Mouse (Mus musculus) olfactory bulb, adult 2 months (tissue): Measurements from ENCODE around the gene Frmd4b.

Experiments
- CTCF ChIP-seq: fragments of 200-500 bp; IDR thresholded peaks from 2 replicates; pipeline ENCODE4 v1.5.1; 2012; ENCODE audit warnings: low read depth, mild to moderate bottlenecking, low read length, moderate library complexity; ENCODE audit not compliant: insufficient read depth
- POLR2A ChIP-seq: fragments of 200-500 bp; IDR thresholded peaks from 2 replicates; pipeline ENCODE4 v1.6.1; 2012; ENCODE audit warnings: mild to moderate bottlenecking, low read depth, low read length, moderate library complexity; ENCODE audit not compliant: insufficient read depth

DNA sequence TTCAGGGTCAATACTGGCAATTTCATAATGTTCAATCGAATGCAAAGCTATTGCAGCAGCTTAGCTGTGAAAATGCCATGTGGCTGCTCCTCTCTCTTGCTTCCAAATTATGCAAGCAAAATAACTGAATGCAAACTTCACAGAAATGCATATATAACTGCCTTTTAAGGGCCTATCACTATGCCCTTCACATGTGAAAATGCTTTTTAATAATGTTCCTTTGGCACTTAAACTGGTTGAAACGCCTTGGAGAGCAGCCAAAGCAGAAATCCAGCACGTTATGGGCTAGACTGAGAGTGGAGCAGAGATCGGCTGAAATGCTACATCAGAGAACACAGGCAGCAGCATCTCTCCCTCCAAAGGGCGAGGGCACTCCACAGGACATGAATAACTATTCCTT is 4.9 kb upstream of the Frmd4b start:
- no peak for TF ChIP-seq POLR2A
- no peak for TF ChIP-seq CTCF
